Mouse (Mus musculus) adrenal gland, postnatal 25 days (tissue): ENCODE results near the gene Clca3a1. TPM values are rescaled to one million over a fixed set of nuclear protein-coding genes. Genes with fewer than 3 reads are reported as not detected.

Experiments used
- DNase-seq: peaks from one replicate; pipeline ENCODE4 v3.0.0; 2021; ENCODE audit warnings: mixed read lengths
- total RNA-seq: library from RNA; stranded (reverse); gene quantifications from 2 replicates; pipeline ENCODE4 v1.2.3, GENCODE M21; 2021

The Clca3a1 gene
- total RNA-seq, 1 experiment from 2014 or later: 9.2 TPM

- peak; percentile 65 for DNase-seq
These were observed 41.5 kb downstream of the Clca3a1 start for GRCm38 (mm10) chr3:144719088-144719900.

GRCm38 (mm10) chr3:144718706-144719087 is 42.1 kb downstream of the Clca3a1 start:
- no peak for DNase-seq

- DNase-seq: no peak
These were observed 42.9 kb downstream of the Clca3a1 start for GRCm38 (mm10) chr3:144717835-144718234.

GRCm38 (mm10) chr3:144717121-144717520 is 43.7 kb downstream of the Clca3a1 start:
- no peak for DNase-seq

- no peak for DNase-seq
These were observed 44.9 kb downstream of the Clca3a1 start for GRCm38 (mm10) chr3:144715901-144716300.

GRCm38 (mm10) chr3:144715033-144715432 is 45.7 kb downstream of the Clca3a1 start:
- DNase-seq: no peak

GRCm38 (mm10) chr3:144714606-144715005 is 46.2 kb downstream of the Clca3a1 start:
- DNase-seq: no peak

- peak; percentile 21 for DNase-seq
These were observed 46.7 kb downstream of the Clca3a1 start for GRCm38 (mm10) chr3:144714126-144714525.

- DNase-seq: no peak
These were observed 49.1 kb downstream of the Clca3a1 start for GRCm38 (mm10) chr3:144711607-144712206.

GRCm38 (mm10) chr3:144708612-144709011 is 52.2 kb downstream of the Clca3a1 start:
- no peak for DNase-seq

GRCm38 (mm10) chr3:144703959-144704358 is 56.8 kb downstream of the Clca3a1 start:
- no peak for DNase-seq

- DNase-seq: no peak
These were observed 61.9 kb downstream of the Clca3a1 start for GRCm38 (mm10) chr3:144698790-144699433.

- DNase-seq: no peak
These were observed 62.8 kb downstream of the Clca3a1 start for GRCm38 (mm10) chr3:144697942-144698341.

GRCm38 (mm10) chr3:144697154-144697553 is 63.6 kb downstream of the Clca3a1 start:
- DNase-seq: no peak

- no peak for DNase-seq
These were observed 65.8 kb downstream of the Clca3a1 start for GRCm38 (mm10) chr3:144694941-144695340.

GRCm38 (mm10) chr3:144694040-144694439 is 66.7 kb downstream of the Clca3a1 start:
- no peak for DNase-seq

GRCm38 (mm10) chr3:144692052-144692451 is 68.7 kb downstream of the Clca3a1 start:
- DNase-seq: no peak

GRCm38 (mm10) chr3:144689236-144689635 is 71.5 kb downstream of the Clca3a1 start:
- peak; percentile 43 for DNase-seq

- DNase-seq: no peak
These were observed 72.5 kb downstream of the Clca3a1 start for GRCm38 (mm10) chr3:144688284-144688683.

- no peak for DNase-seq
These were observed 73.2 kb downstream of the Clca3a1 start for GRCm38 (mm10) chr3:144687618-144688017.

GRCm38 (mm10) chr3:144686146-144686545 is 74.6 kb downstream of the Clca3a1 start:
- DNase-seq: no peak

GRCm38 (mm10) chr3:144683136-144683814 is 77.5 kb downstream of the Clca3a1 start:
- DNase-seq: no peak

- no peak for DNase-seq
These were observed 79.2 kb downstream of the Clca3a1 start for GRCm38 (mm10) chr3:144681542-144681941.
